Mouse (Mus musculus) cerebellum, postnatal 36 days (tissue): ENCODE measurements around the gene S100a3.

ENCODE experiments used
- DNase-seq, 2 experiments: peaks; one replicate each; pipeline ENCODE4 v3.0.0; 2021 to 2022; ENCODE audit warnings: mixed read lengths in 2 of 2

The S100a3 gene

DNA sequence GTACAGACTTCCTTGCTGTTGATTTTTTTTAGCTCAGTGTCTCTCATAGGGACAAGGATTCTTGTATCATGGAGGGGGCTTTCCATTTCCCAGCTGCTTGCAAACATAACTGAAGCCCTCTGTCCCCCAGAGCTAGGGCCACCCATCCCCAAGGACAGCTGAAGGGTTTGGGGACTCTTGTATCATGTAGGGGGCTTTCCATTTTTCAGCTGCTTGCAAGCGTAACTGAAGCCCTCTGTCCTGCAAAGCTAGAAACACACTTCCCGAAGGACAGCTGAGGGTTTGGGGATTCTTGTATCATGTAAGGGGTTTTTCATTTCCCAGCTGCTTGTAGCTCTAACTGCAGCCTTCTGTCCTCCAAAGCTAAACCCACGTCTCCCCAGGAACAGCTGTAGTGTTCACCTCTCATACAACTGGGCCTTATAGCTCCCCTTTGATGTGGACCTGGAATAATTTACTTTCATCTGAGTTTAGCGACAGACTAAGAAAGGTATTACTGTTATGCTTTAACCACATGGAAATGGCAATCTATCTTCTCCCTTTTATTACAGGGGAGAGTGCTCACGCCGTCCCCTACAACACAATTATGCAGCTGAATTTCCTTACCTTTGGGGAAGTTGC lies at the start of gene S100a3:
Gene S100a3 (plus strand): TSS at position 571 of the 621 bp plus-strand sequence.
- DNase-seq, result no peak

DNA sequence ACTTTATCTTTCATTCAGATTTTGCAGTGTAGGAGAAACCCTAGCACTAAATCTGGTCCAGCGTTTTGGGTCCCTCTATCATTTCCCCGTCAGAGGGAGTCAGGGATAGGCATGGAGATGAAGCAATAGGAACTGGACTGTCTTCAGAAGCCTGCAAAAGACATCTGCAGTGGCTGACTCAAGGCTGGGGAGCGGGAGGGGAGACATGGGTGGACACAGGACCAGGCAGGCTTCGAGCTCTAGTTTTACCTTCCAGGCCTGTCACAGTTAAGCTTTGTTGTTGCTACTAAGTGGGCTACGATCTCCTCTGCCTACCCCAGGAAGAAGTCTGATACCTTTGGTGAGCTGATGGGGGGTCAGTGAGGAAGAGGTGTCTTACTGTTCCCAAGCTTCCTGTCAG lies 48.1 kb upstream of the S100a3 start:
- no peak for DNase-seq

DNA sequence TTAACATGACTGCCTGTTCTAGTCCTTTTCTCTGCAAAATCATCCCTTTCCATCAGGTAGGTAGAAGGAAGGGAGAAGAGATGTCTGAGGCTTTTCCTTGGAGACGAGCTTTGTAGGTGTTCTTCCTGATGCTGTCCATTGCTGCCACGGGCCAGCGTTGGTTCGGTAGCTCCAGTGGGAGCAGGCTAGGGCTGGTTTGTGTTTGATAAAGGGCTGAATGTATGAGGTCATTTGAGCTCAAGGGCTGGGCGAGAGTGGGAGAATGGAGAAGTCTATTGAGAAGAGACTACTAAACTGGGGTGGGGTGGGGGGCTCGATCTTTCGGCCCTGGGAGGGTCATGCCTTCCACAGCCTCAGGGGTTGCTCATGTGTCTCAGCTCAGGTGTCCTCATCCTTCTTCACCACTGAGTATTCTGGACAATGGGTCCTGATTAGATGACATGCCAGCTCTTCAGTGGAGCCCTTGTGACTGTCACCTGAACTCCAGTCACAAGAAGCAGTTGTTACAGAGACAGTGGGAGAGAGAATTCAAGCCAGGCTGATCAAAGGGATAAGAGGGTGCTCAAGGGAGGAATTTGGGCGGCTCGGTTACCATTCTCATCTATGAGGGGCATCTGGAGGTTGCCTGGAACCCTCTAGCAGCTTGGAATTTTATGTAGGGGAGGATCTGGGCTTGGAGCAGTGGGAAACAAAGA lies 47.3 kb upstream of the S100a3 start:
- no peak for DNase-seq

DNA sequence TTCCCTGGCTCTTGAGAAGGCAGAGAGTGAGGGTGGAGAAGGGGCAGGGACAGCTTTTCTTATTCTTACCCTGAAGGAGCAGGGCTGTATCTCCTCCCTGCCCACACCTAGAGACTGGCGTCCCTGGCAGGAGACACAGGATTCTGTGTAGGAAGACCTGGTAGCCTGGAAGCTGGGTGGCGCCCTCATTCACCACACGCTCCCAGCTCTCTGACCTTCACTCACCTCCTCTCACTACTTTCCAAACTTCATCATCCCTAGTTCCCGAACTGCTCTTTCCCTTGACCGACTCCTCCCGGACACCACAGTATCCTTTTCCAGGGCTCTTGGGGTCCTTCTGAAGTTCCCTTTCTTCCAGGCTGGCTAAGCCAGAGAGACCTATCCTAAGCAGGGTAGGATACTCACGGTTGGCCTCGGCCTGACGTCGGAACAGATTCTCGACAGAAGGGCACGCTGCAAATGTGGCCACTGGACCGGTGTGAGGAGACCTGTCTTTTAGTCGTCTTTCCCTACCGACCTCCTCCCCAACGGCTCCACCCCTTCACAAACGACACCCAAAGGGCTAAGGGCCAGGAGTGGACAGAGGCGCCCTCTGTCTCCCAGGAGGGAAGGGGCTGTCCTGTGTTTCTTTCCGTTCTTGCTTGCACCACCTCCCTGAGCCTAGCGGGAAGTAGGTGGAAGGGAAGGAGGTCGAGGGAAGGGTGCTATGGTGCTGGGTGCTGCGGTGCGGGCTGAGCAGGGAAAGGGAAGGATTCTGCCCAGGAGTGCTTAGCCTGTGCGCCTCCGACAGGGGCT lies 46.4 kb upstream of the S100a3 start, which contains the start of the genes S100a1 and S100a13:
Gene S100a1 (minus strand): TSS at position 597 of the 795 bp plus-strand sequence.
Gene S100a13 (plus strand): TSS at position 640 of the 795 bp plus-strand sequence.
- peak in 1 of 2 experiments; percentile 27 for DNase-seq

DNA sequence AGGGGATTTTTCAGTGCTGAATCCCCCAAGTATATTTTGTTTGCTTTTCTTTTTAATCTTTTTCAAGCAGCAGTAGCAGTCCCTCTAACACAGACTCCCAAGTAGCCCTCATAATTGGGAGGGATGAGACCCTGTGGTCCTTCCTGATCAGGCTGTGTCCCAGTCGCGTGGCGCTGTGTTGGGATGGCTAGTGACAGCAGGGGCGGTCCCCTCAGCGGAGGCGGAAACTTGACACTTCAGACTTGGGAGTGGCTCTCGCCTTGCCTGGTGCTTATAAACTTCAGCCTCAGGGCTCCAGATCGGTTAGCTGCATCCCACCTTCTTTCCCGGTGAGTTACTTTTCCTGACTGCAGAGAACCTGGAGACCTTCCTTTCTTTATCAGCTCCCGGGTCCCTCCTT lies 45.7 kb upstream of the S100a3 start:
- no peak for DNase-seq

DNA sequence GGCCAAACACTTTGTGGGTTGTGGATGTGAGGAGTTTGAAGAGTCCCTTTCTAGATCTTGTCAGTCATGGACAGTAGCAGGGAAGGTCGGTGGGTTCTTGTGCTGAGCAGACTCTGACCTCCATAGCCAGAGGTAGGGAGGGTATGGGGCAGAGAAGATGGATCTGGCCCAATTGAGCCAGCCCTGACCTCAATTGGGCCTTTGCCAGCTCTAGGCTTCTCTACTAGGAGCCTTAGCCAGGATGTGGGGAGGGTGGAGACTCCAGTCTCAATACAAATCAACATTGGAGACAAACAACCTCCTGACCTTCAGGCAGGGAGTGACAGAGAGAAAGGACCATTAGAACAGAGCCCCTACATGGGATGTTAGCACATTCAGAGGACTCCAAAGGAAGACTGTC lies 45.1 kb upstream of the S100a3 start:
- DNase-seq, result no peak

DNA sequence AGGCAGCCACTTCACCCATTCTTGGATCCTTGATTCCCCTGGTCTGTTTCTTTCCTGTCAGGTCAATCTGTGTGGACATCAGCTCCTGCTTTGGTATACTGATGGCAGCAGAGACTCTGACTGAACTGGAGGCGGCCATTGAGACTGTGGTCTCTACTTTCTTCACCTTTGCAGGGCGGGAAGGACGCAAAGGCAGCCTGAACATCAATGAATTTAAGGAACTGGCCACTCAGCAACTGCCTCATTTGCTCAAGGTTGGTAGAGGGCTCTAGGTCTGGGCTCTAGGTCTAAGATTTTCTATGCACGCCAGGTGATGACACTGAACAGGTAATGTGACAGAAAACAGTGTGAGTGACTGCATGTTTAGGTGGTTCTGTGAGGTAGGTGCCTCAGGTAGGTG lies 44.6 kb upstream of the S100a3 start:
- no peak for DNase-seq

DNA sequence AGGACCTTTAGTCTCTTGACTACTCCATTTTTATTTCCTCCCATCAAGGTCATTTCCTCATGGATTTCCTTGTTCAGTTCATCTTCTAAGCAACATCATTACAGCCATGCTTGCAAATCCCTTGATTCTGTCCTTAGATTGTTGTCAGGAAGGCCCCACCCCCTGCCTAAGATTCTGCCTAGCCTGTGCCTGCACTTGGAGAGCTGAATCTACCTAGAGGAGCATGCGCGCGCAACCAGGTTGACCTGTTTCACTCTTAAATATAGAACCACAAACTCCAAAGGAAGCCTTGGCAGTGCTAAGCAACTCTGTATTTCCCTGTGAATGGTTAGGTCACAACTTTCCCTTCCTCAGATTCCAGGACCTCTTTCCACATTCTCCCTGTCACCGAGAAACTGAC lies 42.7 kb upstream of the S100a3 start:
- no peak for DNase-seq

DNA sequence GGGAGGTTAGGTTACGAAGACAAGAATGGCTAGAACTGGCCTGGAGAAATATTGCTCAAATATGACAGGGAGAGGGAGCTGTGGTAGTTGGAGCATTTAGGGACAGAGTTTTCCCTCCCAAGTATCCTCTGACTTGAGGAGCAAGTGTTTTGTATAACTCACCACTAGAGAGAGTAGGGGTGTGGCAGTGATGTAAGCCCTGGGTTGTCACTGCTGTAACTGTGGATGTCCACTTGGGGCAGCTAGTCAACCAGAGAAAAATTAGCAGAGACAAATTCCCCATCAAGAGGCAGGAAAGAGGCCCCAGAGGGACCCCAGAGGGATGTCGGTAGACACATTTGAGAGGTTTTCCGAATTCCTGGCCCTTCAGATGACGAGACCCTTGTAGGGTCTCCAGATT lies 35.0 kb upstream of the S100a3 start:
- DNase-seq, result no peak

DNA sequence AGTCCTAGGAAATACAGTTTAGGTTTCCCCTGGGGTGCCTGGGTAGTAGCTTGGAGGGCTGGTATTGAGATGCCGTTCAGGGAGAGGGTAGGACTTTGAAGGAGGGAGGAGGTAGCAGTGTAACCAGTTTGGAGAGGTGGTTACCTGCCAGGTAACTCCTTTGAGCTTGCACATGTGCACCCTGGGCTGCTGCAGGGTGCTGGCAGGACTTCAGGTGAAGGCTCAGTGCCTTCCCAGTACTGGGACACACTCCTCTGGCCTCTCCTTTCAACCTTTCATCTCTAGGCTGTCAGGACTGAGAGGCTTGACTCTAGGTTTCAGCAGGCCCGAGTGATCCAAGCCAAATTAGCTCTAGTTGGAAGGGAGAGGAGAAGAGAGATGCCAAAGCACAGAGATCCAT lies 34.3 kb upstream of the S100a3 start:
- no peak for DNase-seq

DNA sequence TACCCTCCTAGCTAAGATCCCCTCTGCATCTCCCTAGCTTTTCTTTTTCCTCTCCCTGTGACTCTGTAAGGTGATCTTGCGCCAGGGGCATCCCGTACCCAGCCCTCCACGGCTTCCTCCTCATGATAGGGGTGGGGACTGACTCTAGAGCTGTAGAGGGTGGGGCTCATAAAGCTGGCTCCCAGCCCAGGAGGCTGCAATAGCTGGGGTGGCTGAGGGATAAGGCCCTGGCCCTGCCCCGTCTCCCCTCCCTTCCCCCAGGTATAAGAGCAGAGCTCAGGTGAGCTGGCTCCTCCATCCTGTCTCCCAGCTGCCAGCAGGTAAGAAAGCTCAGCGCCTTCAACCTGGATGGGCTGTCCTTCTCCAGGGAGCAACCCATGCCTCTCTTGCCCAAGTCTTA lies 33.8 kb upstream of the S100a3 start, which contains the start of gene S100a14:
Gene S100a14 (plus strand): TSS at position 277 of the 400 bp plus-strand sequence.
- DNase-seq, result no peak

DNA sequence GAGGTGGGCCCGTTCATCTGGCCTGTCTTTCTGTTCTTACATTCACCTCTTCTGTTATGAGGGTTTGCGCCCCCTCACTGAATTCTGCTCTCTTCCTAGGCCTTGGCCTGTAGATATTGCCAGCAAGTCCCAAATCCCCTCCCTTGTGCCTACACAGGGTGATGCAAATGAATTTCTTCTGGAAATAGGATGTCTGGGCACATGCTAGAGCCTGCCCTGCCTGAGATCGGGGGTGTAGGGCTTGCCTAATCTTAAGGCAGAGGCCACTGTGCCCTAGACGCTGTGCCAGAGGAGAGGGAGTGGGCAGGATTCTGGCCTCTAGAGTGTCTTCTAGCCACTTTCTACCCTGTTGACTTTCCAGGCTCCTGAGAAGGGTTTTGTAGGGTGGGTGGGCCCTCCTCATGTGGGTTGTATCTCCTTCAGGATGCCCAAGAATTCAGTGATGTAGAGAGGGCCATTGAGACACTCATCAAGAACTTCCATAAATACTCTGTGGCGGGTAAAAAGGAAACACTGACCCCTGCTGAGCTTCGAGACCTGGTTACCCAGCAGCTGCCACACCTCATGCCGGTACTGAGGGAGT lies 33.0 kb upstream of the S100a3 start:
- DNase-seq, result no peak

DNA sequence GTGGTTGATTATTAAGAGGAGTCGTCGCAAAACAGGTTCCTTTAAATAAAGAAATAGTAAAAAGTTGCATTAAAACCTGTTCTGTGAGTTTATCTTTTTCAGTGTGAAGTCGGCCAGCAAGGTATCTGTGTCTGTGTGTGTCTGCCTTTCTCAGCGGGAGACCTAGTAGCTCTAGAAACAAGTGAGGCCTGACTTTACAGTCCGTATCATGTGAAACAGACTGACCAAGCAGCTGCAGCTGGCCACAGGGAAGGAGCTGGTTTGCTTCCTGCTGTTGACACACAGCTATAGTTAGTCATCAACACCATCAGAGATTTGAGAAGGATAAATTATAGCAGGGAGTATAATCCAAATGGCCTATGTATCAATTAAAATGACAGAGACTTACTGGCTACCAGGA lies 28.7 kb upstream of the S100a3 start:
- no peak for DNase-seq

DNA sequence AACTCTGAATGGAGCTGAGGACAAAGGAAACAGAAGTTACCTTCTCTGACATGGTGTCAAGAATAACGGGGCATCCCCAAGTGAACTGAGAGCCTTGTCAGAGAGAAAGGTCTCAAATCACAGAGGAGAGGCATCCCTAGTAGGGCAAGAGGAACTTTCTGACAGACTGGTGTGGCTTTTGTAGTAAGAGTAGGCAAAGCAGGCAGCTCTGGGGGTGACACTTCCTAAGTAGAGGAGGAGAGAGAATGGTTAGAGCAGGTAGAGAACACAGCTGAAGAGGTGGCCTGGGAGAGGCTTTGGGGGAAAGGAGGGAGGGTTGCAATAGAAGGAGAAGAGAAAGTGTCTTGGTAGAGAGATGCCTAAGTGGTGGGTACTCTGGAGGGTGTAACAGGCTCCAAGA lies 24.9 kb upstream of the S100a3 start:
- DNase-seq, result no peak

DNA sequence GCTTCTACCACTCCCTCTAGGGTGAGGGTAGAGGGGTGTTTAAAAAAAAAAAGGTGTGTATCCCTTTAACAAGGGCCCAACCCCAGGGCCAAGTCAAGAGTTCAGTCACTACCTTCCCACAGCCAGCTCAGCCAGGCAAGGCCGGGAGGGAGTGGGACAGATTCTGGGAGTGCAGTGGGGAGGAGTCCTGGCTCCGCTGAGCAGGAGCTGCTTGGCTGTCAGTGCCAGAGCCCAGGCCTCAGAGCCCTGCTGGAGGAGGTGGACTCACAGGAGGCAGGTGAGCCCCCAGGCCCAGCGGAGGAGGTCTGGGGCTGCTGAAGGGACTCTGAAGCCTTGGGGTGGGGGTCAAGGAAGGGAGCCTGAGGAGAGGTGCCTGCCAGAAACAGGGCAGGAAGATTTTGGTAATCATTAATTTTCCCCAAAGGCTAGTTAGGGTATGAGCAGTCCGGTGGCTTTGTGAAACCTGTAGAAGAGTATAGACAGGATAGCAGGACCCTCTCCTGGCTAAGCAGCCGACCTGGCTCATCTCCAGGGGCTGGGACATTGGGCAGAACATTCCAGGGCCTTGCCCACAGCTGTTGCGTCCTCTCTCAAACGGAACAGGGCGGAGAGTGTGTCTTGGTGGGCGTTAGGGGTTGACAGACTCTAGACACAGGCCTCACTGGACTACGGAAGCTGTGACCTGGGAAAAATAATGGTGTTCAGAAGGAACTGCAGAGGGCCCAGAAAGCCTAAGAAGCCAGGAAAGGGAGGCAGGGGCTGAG lies 23.1 kb upstream of the S100a3 start, which contains the start of gene S100a16:
Gene S100a16 (plus strand): TSS at position 114 of the 764 bp plus-strand sequence.
- DNase-seq, result peak; percentile 57 to 64

DNA sequence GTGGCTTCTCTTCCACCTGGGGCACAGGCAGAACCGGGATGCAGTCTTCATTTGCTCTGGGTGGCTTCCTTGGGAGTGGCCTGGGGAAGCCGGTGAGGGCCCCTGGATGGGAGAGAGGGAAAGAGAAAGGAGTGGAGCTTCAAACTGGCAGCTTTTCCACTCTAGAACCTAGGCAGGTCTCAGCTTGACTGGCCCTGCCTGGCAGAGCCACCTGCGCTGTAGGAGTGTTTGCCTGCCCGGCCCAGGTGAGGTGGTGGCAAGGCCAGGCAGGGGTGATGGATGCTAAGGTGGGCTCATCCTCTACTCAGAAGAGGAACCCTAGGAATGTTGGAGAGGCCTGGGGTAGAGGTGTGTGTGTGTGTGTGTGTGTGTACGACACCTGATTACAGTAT lies 22.5 kb upstream of the S100a3 start:
- DNase-seq, result no peak

DNA sequence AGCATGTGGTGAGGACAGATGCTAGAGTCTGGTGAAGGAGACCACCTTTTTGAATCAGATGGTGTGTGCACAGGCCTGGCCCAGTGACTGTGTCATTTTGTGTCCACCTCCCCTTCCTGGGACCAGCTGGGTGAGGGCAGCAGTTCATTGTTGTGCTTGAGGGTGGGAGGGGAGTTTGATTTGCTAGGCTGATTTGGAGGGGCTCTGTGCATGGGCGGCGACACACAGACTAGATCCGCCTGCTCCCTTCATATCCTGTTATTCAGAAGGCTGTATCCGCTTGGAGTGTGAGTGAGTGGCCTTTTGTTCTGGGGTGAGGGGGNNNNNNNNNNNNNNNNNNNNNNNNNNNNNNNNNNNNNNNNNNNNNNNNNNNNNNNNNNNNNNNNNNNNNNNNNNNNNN lies 19.5 kb upstream of the S100a3 start:
- DNase-seq, result no peak

DNA sequence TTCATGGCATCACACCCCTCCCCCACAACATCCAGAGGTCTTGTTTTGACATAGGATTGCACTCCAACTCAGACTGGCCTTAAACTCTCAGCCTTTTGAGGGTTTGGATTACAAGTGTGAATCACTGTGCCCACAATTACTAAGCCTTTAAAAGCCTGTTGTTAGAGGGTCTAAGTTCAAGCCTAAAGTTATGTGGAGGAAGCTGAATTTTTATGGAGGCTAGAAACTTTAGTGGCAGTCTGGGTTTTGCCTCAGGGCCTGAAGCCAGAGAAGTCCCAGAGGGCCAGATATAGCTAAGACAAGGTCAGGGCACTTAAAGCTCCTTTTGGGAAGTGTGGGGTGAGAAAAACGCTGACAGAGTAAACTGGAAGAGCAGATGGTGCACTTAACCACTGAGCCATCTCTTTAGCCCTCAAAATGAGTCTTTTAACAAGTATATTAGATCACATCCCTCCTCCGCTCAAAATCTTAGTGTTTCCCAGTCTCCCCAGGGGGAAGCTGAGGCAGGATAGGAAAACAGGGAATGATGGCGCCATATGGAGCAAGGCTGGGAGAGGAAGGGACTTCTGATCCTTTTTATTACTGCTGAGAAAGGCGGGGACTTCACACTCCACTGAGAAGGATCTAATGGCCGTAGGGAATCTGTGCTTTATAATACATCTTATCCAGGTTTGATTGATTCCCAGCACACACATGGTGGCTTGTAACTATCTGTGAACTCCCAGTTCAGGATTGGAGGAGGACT lies 10.5 kb upstream of the S100a3 start:
- no peak for DNase-seq

DNA sequence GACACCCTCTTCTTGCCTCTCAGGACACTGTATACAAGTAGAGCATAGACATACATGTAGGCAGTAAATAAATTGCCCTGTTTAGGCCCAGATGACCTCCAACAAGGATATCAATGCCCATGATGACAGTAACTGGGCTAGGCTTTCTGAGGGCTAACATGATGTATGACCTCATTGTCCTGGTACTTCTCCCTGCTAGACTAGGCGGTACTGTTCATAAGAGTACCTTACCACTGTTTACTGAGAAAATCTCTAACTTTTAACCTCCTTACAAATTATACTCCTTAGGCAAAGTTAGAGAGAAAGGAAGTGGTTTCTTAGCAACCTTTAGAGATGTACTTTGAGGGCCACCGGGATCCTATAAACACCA lies 10.0 kb upstream of the S100a3 start:
- DNase-seq, result no peak

DNA sequence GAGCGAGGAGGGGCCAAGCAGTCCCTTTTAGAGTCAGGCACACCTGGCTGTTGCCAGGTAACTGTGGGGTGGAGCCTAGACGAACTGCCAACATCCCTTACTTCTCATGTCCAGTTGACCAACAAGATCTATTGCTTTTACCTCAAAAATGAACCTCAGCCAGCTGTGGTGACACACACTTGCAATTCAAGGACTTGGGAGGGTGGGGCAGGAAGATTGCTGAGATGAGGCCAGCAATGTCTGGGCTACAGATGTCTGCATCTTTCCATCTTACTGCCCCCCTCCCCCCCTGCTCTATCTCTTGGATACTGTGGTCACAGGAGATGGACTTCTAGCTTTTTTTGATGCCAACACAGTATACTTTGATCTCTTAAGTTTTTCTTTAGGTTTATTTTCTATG lies 8.1 kb upstream of the S100a3 start:
- no peak for DNase-seq

DNA sequence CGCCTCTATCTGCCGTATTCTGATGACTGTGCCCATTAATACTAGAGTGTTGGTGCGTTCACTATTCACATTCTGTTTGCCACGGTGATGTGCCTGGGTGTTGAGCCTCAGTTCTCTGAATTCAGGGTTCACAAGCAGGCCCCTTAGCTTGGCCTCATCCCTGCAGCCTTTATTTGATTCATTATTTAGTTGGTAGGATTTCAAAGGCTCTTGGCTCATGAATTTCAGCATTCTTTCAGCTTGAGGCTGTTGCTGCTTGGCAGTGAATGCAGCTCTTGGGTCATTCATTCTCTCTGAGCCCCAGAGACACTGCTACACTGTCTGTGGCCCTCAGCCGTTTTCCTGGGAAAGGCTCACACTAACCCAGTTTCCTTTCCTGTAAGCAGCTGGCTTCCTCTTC lies 4.4 kb upstream of the S100a3 start:
- DNase-seq, result no peak

DNA sequence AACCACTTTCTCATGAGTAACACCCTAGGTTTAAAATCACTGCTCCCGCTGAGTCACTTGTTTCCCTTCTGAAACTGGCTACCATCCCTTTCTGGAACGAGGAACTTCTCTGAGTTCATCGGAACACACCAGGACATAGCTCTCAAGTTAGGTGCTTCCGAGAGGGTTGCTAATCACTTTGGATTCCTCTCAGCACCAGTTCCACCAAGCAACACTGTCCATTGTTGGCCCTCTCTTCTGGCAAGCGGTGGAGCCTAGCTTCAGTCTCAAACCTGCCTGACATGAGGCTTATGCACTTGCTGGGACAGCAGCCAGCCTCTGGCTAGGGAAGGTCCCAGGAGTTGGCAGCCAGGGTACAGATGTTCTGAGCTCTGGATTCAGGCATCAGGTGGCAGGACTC lies 14.3 kb downstream of the S100a3 start:
- DNase-seq, result no peak
